Mouse (Mus musculus) MEL (cell line): ENCODE measurements at regions not wholly inside any gene's neighbourhood (a gene's known extent, or its start where the extent isn't known, plus 50 kb on each side); places are given as distances from the start of the nearest gene placed in this dataset.

ENCODE experiments used
- CHD1 ChIP-seq: IDR thresholded peaks from 2 replicates; pipeline ENCODE4 v1.6.1; 2012; ENCODE audit warnings: low read depth, mild to moderate bottlenecking, inconsistent platforms, low read length, improper control_type of control experiment
- CHD2 ChIP-seq: IDR thresholded peaks from 2 replicates; pipeline ENCODE4 v1.6.1; 2011; ENCODE audit warnings: low read length, improper control_type of control experiment
- CTCF ChIP-seq, 3 experiments: IDR thresholded peaks in 2 of 3; conservative IDR thresholded peaks in 1 of 3; 2 replicates each; pipeline ENCODE4 v1.5.1; 2011 to 2012; ENCODE audit warnings: low read length in 3 of 3, low read depth in 2 of 3, mild to moderate bottlenecking in 2 of 3, improper control_type of control experiment in 1 of 3, inconsistent platforms in 1 of 3, mixed read lengths in 1 of 3, moderate library complexity in 1 of 3; ENCODE audit not compliant: control insufficient read depth in 1 of 3, insufficient read depth in 1 of 3, poor library complexity in 1 of 3, severe bottlenecking in 1 of 3
- ETS1 ChIP-seq: IDR thresholded peaks from 2 replicates; pipeline ENCODE4 v1.6.1; 2012; ENCODE audit warnings: low read depth, mild to moderate bottlenecking, inconsistent platforms, low read length, improper control_type of control experiment, moderate library complexity
- GATA1 ChIP-seq: IDR thresholded peaks from 2 replicates; pipeline ENCODE4 v1.6.1; 2011; ENCODE audit warnings: low read depth, low read length, improper control_type of control experiment
- HCFC1 ChIP-seq: IDR thresholded peaks from 2 replicates; pipeline ENCODE4 v1.6.1; 2012; ENCODE audit warnings: low read depth, mild to moderate bottlenecking, inconsistent platforms, low read length, improper control_type of control experiment, moderate library complexity
- MAX ChIP-seq: IDR thresholded peaks from 2 replicates; pipeline ENCODE4 v1.6.1; 2011; ENCODE audit warnings: low read length, improper control_type of control experiment
- MAZ ChIP-seq: IDR thresholded peaks from 2 replicates; pipeline ENCODE4 v1.6.1; 2012; ENCODE audit warnings: low read depth, mild to moderate bottlenecking, inconsistent platforms, low read length, improper control_type of control experiment
- MYB ChIP-seq: IDR thresholded peaks from 2 replicates; pipeline ENCODE4 v1.6.1; 2011; ENCODE audit warnings: mild to moderate bottlenecking, low read depth, low read length, improper control_type of control experiment
- TBP ChIP-seq: IDR thresholded peaks from 2 replicates; pipeline ENCODE4 v1.8.0; 2011; ENCODE audit warnings: low read depth, low read length, improper control_type of control experiment
- ZKSCAN1 ChIP-seq: IDR thresholded peaks from 2 replicates; pipeline ENCODE4 v1.6.1; 2012; ENCODE audit warnings: low read depth, mild to moderate bottlenecking, inconsistent platforms, low read length, improper control_type of control experiment, moderate library complexity

- TF ChIP-seq GATA1 (no peak), MYB (no peak), CTCF (IDR thresholded peaks at IDR 0.05 in 2 of 3, conservative IDR thresholded peaks at IDR 0.05 in 1 of 3; ENCODE audit: control insufficient read depth in 1 of 3, insufficient read depth in 1 of 3, low read depth in 2 of 3, low read length in 3 of 3, poor library complexity in 1 of 3, severe bottlenecking in 1 of 3) (no peak), HCFC1 (no peak), MAZ (no peak), CHD2 (no peak), MAX (no peak), TBP (no peak), ZKSCAN1 (no peak), ETS1 (no peak), CHD1 (no peak)
Observed at GRCm38 (mm10) chr2:48493574-48493973, 320.3 kb upstream of the Acvr2a start.
